Mouse (Mus musculus) CH12.LX (cell line): ENCODE measurements around the gene Idh3g. TPM values are rescaled to one million over a fixed set of nuclear protein-coding genes. Genes with fewer than 3 reads are reported as not detected.
A peak's percentile ranks its signal among the peaks of the same experiment; 100 is the strongest.

Experiments used
- DNase-seq: peaks from one replicate; pipeline ENCODE4 v3.0.0-alpha.2; 2013; ENCODE audit errors: extremely low read depth
- H3K27ac ChIP-seq: 2 replicates; pipeline ENCODE4 v1.5.1; 2012; ENCODE audit warnings: low read depth, mild to moderate bottlenecking, control low read depth, moderate library complexity; ENCODE audit not compliant: insufficient read depth
- H3K27me3 ChIP-seq: replicated peaks from 2 replicates; pipeline ENCODE3; 2012; ENCODE audit warnings: inconsistent platforms
- H3K36me3 ChIP-seq, 2 experiments: replicated peaks in 1 of 2; 2 replicates each; pipeline versions ENCODE3 to v1.6.1; 2012; ENCODE audit warnings: inconsistent platforms in 1 of 2, low read length in 1 of 2, mild to moderate bottlenecking in 1 of 2, mixed read lengths in 1 of 2, moderate library complexity in 1 of 2; ENCODE audit not compliant: control insufficient read depth in 1 of 2, insufficient read depth in 1 of 2
- H3K4me1 ChIP-seq, 2 experiments: 2 replicates each; pipeline ENCODE4 v1.6.1; 2012; ENCODE audit warnings: inconsistent platforms in 1 of 2, moderate library complexity in 1 of 2; ENCODE audit not compliant: insufficient read depth in 2 of 2, control insufficient read depth in 1 of 2
- H3K4me2 ChIP-seq: 2 replicates; pipeline ENCODE4 v1.6.1; 2012; ENCODE audit warnings: low read depth, mild to moderate bottlenecking, control low read depth; ENCODE audit not compliant: poor library complexity, insufficient read depth, severe bottlenecking
- H3K4me3 ChIP-seq, 3 experiments: fragments of 150-350 bp in 1 of 3; sonication (generic) in 1 of 3; replicated peaks in 1 of 3; 2 replicates each; pipeline versions ENCODE3 to v1.5.1; 2011 to 2012; ENCODE audit warnings: low read depth in 2 of 3, low read length in 2 of 3, mild to moderate bottlenecking in 2 of 3, moderate library complexity in 2 of 3, control low read depth in 1 of 3, improper control_type of control experiment in 1 of 3, inconsistent platforms in 1 of 3, mixed read lengths in 1 of 3; ENCODE audit not compliant: poor library complexity in 1 of 3
- H3K79me2 ChIP-seq: replicated peaks from 2 replicates; pipeline ENCODE4 v1.6.1; 2012; ENCODE audit warnings: mild to moderate bottlenecking, moderate library complexity; ENCODE audit not compliant: control insufficient read depth, poor library complexity, insufficient read depth, severe bottlenecking; ENCODE audit errors: extremely low read depth
- H3K9ac ChIP-seq: 2 replicates; pipeline ENCODE4 v1.6.1; 2012; ENCODE audit warnings: low read depth, mild to moderate bottlenecking, control low read depth, moderate library complexity; ENCODE audit not compliant: insufficient read depth
- H3K9me3 ChIP-seq: replicated peaks from 2 replicates; pipeline ENCODE3; 2012; ENCODE audit warnings: low read length, inconsistent platforms, mixed read lengths
- BHLHE40 ChIP-seq: IDR thresholded peaks from 2 replicates; pipeline ENCODE4 v1.6.1; 2011; ENCODE audit warnings: mild to moderate bottlenecking, low read depth, low read length, improper control_type of control experiment
- CHD1 ChIP-seq: IDR thresholded peaks from 2 replicates; pipeline ENCODE4 v1.6.1; 2012; ENCODE audit warnings: low read depth, low read length, improper control_type of control experiment, inconsistent platforms
- CHD2 ChIP-seq: IDR thresholded peaks from 2 replicates; pipeline ENCODE4 v1.6.1; 2011; ENCODE audit warnings: low read length, improper control_type of control experiment
- CTCF ChIP-seq, 2 experiments: IDR thresholded peaks in 1 of 2; conservative IDR thresholded peaks in 1 of 2; 2 replicates each; pipeline ENCODE4 v1.5.1; 2011 to 2012; ENCODE audit warnings: low read depth in 2 of 2, low read length in 2 of 2, improper control_type of control experiment in 1 of 2, inconsistent platforms in 1 of 2, mild to moderate bottlenecking in 1 of 2, moderate library complexity in 1 of 2
- E2F4 ChIP-seq: IDR thresholded peaks from 2 replicates; pipeline ENCODE4 v1.6.1; 2011; ENCODE audit warnings: low read depth, low read length, improper control_type of control experiment; ENCODE audit not compliant: insufficient replicate concordance
- ELF1 ChIP-seq: IDR thresholded peaks from 2 replicates; pipeline ENCODE4 v1.6.1; 2014; ENCODE audit warnings: low read depth, mild to moderate bottlenecking, inconsistent platforms, low read length, improper control_type of control experiment
- EP300 ChIP-seq: IDR thresholded peaks from 2 replicates; pipeline ENCODE4 v1.6.1; 2011; ENCODE audit warnings: low read length, improper control_type of control experiment
- ETS1 ChIP-seq: conservative IDR thresholded peaks from 2 replicates; pipeline ENCODE4 v1.6.1; 2012; ENCODE audit warnings: low read depth, mild to moderate bottlenecking, inconsistent platforms, low read length, improper control_type of control experiment, moderate library complexity
- GABPA ChIP-seq: IDR thresholded peaks from 2 replicates; pipeline ENCODE4 v1.6.1; 2012; ENCODE audit warnings: low read depth, low read length, improper control_type of control experiment, inconsistent platforms; ENCODE audit not compliant: insufficient replicate concordance
- HCFC1 ChIP-seq: IDR thresholded peaks from 2 replicates; pipeline ENCODE4 v1.6.1; 2012; ENCODE audit warnings: low read depth, mild to moderate bottlenecking, inconsistent platforms, low read length, improper control_type of control experiment
- IRF4 ChIP-seq: IDR thresholded peaks from 2 replicates; pipeline ENCODE4 v1.6.1; 2014; ENCODE audit warnings: low read depth, mild to moderate bottlenecking, inconsistent platforms, low read length, improper control_type of control experiment
- JUN ChIP-seq: IDR thresholded peaks from 2 replicates; pipeline ENCODE4 v1.6.1; 2011; ENCODE audit warnings: low read depth, mild to moderate bottlenecking, low read length, improper control_type of control experiment, moderate library complexity; ENCODE audit not compliant: insufficient read depth
- JUND ChIP-seq: conservative IDR thresholded peaks from 2 replicates; pipeline ENCODE4 v1.6.1; 2011; ENCODE audit warnings: low read depth, low read length, improper control_type of control experiment
- KAT2A ChIP-seq: IDR thresholded peaks from 2 replicates; pipeline ENCODE4 v1.6.1; 2012; ENCODE audit warnings: low read length, improper control_type of control experiment, inconsistent platforms; ENCODE audit not compliant: insufficient replicate concordance
- MAFK ChIP-seq: IDR thresholded peaks from 2 replicates; pipeline ENCODE4 v1.6.1; 2011; ENCODE audit warnings: low read length, improper control_type of control experiment; ENCODE audit not compliant: insufficient replicate concordance
- MAX ChIP-seq: IDR thresholded peaks from 2 replicates; pipeline ENCODE4 v1.6.1; 2011; ENCODE audit warnings: low read length, improper control_type of control experiment
- MAZ ChIP-seq: IDR thresholded peaks from 2 replicates; pipeline ENCODE4 v1.6.1; 2012; ENCODE audit warnings: low read depth, mild to moderate bottlenecking, inconsistent platforms, low read length, improper control_type of control experiment, moderate library complexity
- MEF2A ChIP-seq: IDR thresholded peaks from 2 replicates; pipeline ENCODE4 v1.6.1; 2014; ENCODE audit warnings: low read depth, mild to moderate bottlenecking, inconsistent platforms, low read length, improper control_type of control experiment, borderline replicate concordance
- MXI1 ChIP-seq: IDR thresholded peaks from 2 replicates; pipeline ENCODE4 v1.6.1; 2011; ENCODE audit warnings: mild to moderate bottlenecking, low read depth, low read length, improper control_type of control experiment
- MYC ChIP-seq: IDR thresholded peaks from 2 replicates; pipeline ENCODE4 v1.6.1; 2011; ENCODE audit warnings: low read depth, mild to moderate bottlenecking, improper control_type of control experiment, low read length
- NELFE ChIP-seq: IDR thresholded peaks from 2 replicates; pipeline ENCODE4 v1.6.1; 2011; ENCODE audit warnings: low read depth, low read length, improper control_type of control experiment
- NRF1 ChIP-seq: IDR thresholded peaks from 2 replicates; pipeline ENCODE4 v1.6.1; 2014; ENCODE audit warnings: low read depth, mild to moderate bottlenecking, inconsistent platforms, low read length, improper control_type of control experiment, moderate library complexity
- PAX5 ChIP-seq: IDR thresholded peaks from 2 replicates; pipeline ENCODE4 v1.6.1; 2012; ENCODE audit warnings: low read length, inconsistent platforms, mixed read lengths
- POLR2A ChIP-seq: IDR thresholded peaks from 2 replicates; pipeline ENCODE4 v1.6.1; 2011; ENCODE audit warnings: low read depth, mild to moderate bottlenecking, improper control_type of control experiment, low read length
- POLR2AphosphoS2 ChIP-seq: IDR thresholded peaks from 2 replicates; pipeline ENCODE4 v1.6.1; 2011; ENCODE audit warnings: low read depth, low read length, improper control_type of control experiment
- RAD21 ChIP-seq: IDR thresholded peaks from 2 replicates; pipeline ENCODE4 v1.6.1; 2011; ENCODE audit warnings: low read depth, mild to moderate bottlenecking, low read length, improper control_type of control experiment, moderate library complexity
- RCOR1 ChIP-seq: conservative IDR thresholded peaks from 2 replicates; pipeline ENCODE4 v1.6.1; 2012; ENCODE audit warnings: low read depth, mild to moderate bottlenecking, inconsistent platforms, low read length, improper control_type of control experiment
- SIN3A ChIP-seq: IDR thresholded peaks from 2 replicates; pipeline ENCODE4 v1.6.1; 2012; ENCODE audit warnings: low read length, improper control_type of control experiment, inconsistent platforms
- SMC3 ChIP-seq: IDR thresholded peaks from 2 replicates; pipeline ENCODE4 v1.6.1; 2011; ENCODE audit warnings: low read depth, low read length, improper control_type of control experiment
- TBP ChIP-seq: conservative IDR thresholded peaks from 2 replicates; pipeline ENCODE4 v1.6.1; 2011; ENCODE audit warnings: low read depth, low read length, improper control_type of control experiment
- TCF12 ChIP-seq: IDR thresholded peaks from 2 replicates; pipeline ENCODE4 v1.6.1; 2014; ENCODE audit warnings: low read depth, mild to moderate bottlenecking, inconsistent platforms, low read length, improper control_type of control experiment
- UBTF ChIP-seq: IDR thresholded peaks from 2 replicates; pipeline ENCODE4 v1.6.1; 2012; ENCODE audit warnings: low read depth, mild to moderate bottlenecking, inconsistent platforms, low read length, improper control_type of control experiment, moderate library complexity
- USF1 ChIP-seq: IDR thresholded peaks from 2 replicates; pipeline ENCODE4 v1.6.1; 2014; ENCODE audit warnings: low read depth, mild to moderate bottlenecking, inconsistent platforms, low read length, improper control_type of control experiment
- USF2 ChIP-seq: conservative IDR thresholded peaks from 2 replicates; pipeline ENCODE4 v1.6.1; 2011; ENCODE audit warnings: low read depth, low read length, improper control_type of control experiment
- ZC3H11A ChIP-seq: IDR thresholded peaks from 2 replicates; pipeline ENCODE4 v1.6.1; 2012; ENCODE audit warnings: low read depth, mild to moderate bottlenecking, inconsistent platforms, low read length, improper control_type of control experiment
- ZKSCAN1 ChIP-seq: IDR thresholded peaks from 2 replicates; pipeline ENCODE4 v1.6.1; 2012; ENCODE audit warnings: low read depth, inconsistent platforms, low read length, improper control_type of control experiment, borderline replicate concordance
- ZMIZ1 ChIP-seq: IDR thresholded peaks from 2 replicates; pipeline ENCODE4 v1.6.1; 2012; ENCODE audit warnings: low read depth, mild to moderate bottlenecking, inconsistent platforms, low read length, improper control_type of control experiment
- ZNF384 ChIP-seq: IDR thresholded peaks from 2 replicates; pipeline ENCODE4 v1.6.1; 2012; ENCODE audit warnings: low read depth, low read length, improper control_type of control experiment, inconsistent platforms
- dilution Hi-C: fragments of 300-500 bp; cut with MboI; formaldehyde crosslinking; loops from 2 replicates; pipeline ENCODE4 v1.14.3; 2020; ENCODE audit warnings: low sequenced_read_pairs; ENCODE audit not compliant: extremely low pct_unique_long_range_greater_than_20kb, extremely low pct_ligation_motif_present
- in situ Hi-C: fragments of 300-500 bp; cut with MboI; formaldehyde crosslinking; loops from 3 replicates; pipeline ENCODE4 v1.14.3; 2019; ENCODE audit warnings: low sequenced_read_pairs, low pct_ligation_motif_present, low pct_unique_long_range_greater_than_20kb, mixed read lengths
- polyA plus RNA-seq: library from polyadenylated mRNA; unstranded; fragments of >175 nt; gene quantifications from 2 replicates; pipeline ENCODE4 v1.2.1, GENCODE M21; 2012; ENCODE audit warnings: low read depth; ENCODE audit not compliant: insufficient read length
- total RNA-seq, 2 experiments: library from RNA; depleted of rRNA; stranded (reverse); fragments of 300-350 nt in 1 of 2; fragments of >200 nt in 1 of 2; gene quantifications; 2 replicates each; pipeline ENCODE4 v1.2.3; 2012 to 2014

Gene Idh3g
- total and polyA plus RNA-seq, 3 experiments: 209 to 237 (median 219) TPM

- dilution Hi-C loops: no loop called here
- H3K36me3 ChIP-seq: peaks cover 34 to 37% of the 10 kb centered on the region in 2 experiments
These were observed 12.4 kb downstream of the Idh3g start, which contains the start of gene Srpk3 for GRCm38 (mm10) chrX:73774168-73774760. Gene Srpk3, plus strand, starts transcription at chrX:73774405.

DNA sequence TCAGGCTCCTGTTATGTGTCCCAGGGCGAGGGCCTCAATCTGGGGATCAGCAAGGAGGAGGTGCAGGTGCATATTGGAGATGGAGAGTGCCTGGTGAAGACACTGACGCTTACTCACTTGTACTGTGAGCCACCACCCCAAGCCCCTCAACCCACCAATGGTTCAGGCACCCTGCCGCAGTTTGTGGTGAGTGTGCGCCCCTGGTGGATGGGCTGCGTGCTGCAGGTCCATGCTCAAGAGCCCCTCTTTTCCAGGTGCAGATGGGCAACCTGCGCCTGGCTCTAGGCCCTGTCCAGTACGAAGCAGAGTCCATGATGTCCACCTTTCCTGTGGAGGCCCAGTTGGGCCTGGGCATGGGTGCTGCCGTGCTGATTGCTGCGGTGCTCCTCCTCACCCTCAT, 19.4 kb downstream of the Idh3g start:
- TF ChIP-seq HCFC1 (no peak), CHD2 (no peak), RAD21 (peak; percentile 48), SMC3 (peak; percentile 27; the same call in 1 of the 2 replicates), TBP (no peak), CTCF (conservative IDR thresholded peaks at IDR 0.05 in 1 of 2, IDR thresholded peaks at IDR 0.05 in 1 of 2; ENCODE audit: low read depth in 2 of 2, low read length in 2 of 2) (peak in 1 of 2 experiments; percentile 62; a peak in 2 of 4 replicates), MYC (no peak), MAFK (no peak)
- TF ChIP-seq, all 38 proteins: peak for 3
- Histone ChIP-seq H3K4me3 (no peak overlapping the region), H3K27ac (no peak overlapping the region), H3K36me3 (no peaks in the 10 kb centered on the region), H3K9ac (no peak overlapping the region), H3K27me3 (no peaks in the 10 kb centered on the region), H3K4me1 (peaks cover 25 to 49% of the 10 kb centered on the region in 2 experiments), H3K9me3 (no peaks in the 10 kb centered on the region), H3K4me2 (no peak overlapping the region), H3K79me2 (no peaks in the 10 kb centered on the region)
- in situ Hi-C loops: no loop called here
- dilution Hi-C loops: no loop called here
- no peak for DNase-seq

More at GRCm38 (mm10) chrX:73774168-73774760, 12.4 kb downstream of the Idh3g start, which contains the start of gene Srpk3:
- H3K4me3 ChIP-seq: peak within 1 kb of the TSS; percentile 59 to 66 (median 60)
- peak within 1 kb of the TSS; percentile 70 for H3K9ac ChIP-seq
- peak; percentile 81 for DNase-seq
- H3K4me1 ChIP-seq: peaks cover 26 to 64% of the 10 kb centered on the region in 2 experiments
- H3K4me2 ChIP-seq: peak within 1 kb of the TSS; percentile 85
- H3K9me3 ChIP-seq: no peaks in the 10 kb centered on the region
- peaks cover 4% of the 10 kb centered on the region for H3K79me2 ChIP-seq
- in situ Hi-C loops: no loop called here
- peak within 1 kb of the TSS; percentile 94 for H3K27ac ChIP-seq
- no peaks in the 10 kb centered on the region for H3K27me3 ChIP-seq
- TF ChIP-seq HCFC1: 0 out of 2 replicates have a peak, but pooled peaks have one; percentile 11
- TF ChIP-seq SIN3A: peak; percentile 37; the same call in 1 of the 2 replicates
- TF ChIP-seq SMC3: 0 out of 2 replicates have a peak, but pooled peaks have one; percentile 4
- TF ChIP-seq BHLHE40: peak; percentile 61
- no peak for TF ChIP-seq CHD1
- TF ChIP-seq GABPA: no peak
- TF ChIP-seq ZKSCAN1: no peak
- peak; percentile 77; the same call in 1 of the 2 replicates for TF ChIP-seq MAZ
- no peak for TF ChIP-seq MAFK
- peak; percentile 98 for TF ChIP-seq MEF2A
- no peak for TF ChIP-seq IRF4
- TF ChIP-seq UBTF: no peak
- TF ChIP-seq TCF12: peak; percentile 94
- TF ChIP-seq CTCF (conservative IDR thresholded peaks at IDR 0.05 in 1 of 2, IDR thresholded peaks at IDR 0.05 in 1 of 2; ENCODE audit: low read depth in 2 of 2, low read length in 2 of 2): no peak
- peak; percentile 66; the same call in 1 of the 2 replicates for TF ChIP-seq CHD2
- TF ChIP-seq JUND: no peak
- TF ChIP-seq RAD21: no peak; the same call in 1 of the 2 replicates
- no peak for TF ChIP-seq ZNF384
- TF ChIP-seq USF2: no peak
- no peak for TF ChIP-seq ZC3H11A
- TF ChIP-seq POLR2AphosphoS2: no peak
- peak; percentile 63 for TF ChIP-seq EP300
- TF ChIP-seq MXI1: no peak
- no peak for TF ChIP-seq KAT2A
- TF ChIP-seq ELF1: no peak
- peak; percentile 55; the same call in 1 of the 2 replicates for TF ChIP-seq ZMIZ1
- 0 out of 2 replicates have a peak, but pooled peaks have one; percentile 30 for TF ChIP-seq RCOR1
- TF ChIP-seq USF1: no peak
- TF ChIP-seq JUN: peak; percentile 78
- TF ChIP-seq POLR2A: peak; percentile 71
- peak; percentile 94 for TF ChIP-seq TBP
- TF ChIP-seq MYC: no peak
- peak; percentile 95 for TF ChIP-seq ETS1
- TF ChIP-seq MAX: peak; percentile 28; the same call in 1 of the 2 replicates
- no peak; the same call in 1 of the 2 replicates for TF ChIP-seq NELFE
- TF ChIP-seq PAX5: no peak
- TF ChIP-seq E2F4: no peak
- TF ChIP-seq NRF1: 0 out of 2 replicates have a peak, but pooled peaks have one; percentile 14
